Mouse (Mus musculus) C2C12 (cell line): ENCODE measurements around the gene Gtse1.

Experiments
- CEBPB ChIP-seq: IDR thresholded peaks from one replicate; pipeline ENCODE4 v1.6.1; 2011; ENCODE audit warnings: low read depth, mild to moderate bottlenecking, control low read depth, moderate library complexity
- CTCF ChIP-seq: IDR thresholded peaks from one replicate; pipeline ENCODE4 v1.5.1; 2011; ENCODE audit not compliant: control insufficient read depth, insufficient read depth, insufficient read length
- MYOG ChIP-seq: IDR thresholded peaks from one replicate; pipeline ENCODE4 v1.6.1; 2011; ENCODE audit not compliant: control insufficient read depth, insufficient read length; ENCODE audit errors: extremely low read depth
- USF1 ChIP-seq: IDR thresholded peaks from one replicate; pipeline ENCODE4 v1.6.1; 2011; ENCODE audit warnings: low read depth, mild to moderate bottlenecking, control low read depth, moderate library complexity

GRCm38 (mm10) chr15:85858980-85859489, 510 bp upstream of the Gtse1 start:
- TF ChIP-seq CTCF = no peak
- TF ChIP-seq USF1 = no peak
- TF ChIP-seq CEBPB = no peak
- no peak for TF ChIP-seq MYOG
